Mouse (Mus musculus): Measurements from ENCODE around the gene Pitpnm3.

Gene Pitpnm3

GRCm38 (mm10) chr11:72151120-72151519 is 15.5 kb upstream of the Pitpnm3 start:
- Histone ChIP-seq H3K27me3 (ENCODE audit: control insufficient read depth, insufficient read depth, low read length, poor library complexity, severe bottlenecking) (no peaks in the 10 kb centered on the region), H3K36me3 (ENCODE audit: control insufficient read depth, insufficient read depth, low read length, poor library complexity, severe bottlenecking) (peaks cover 2% of the 10 kb centered on the region; the same call in 1 of the 2 replicates)
- no peak for DNase-seq (ENCODE audit: low read depth, low spot score)

- H3K36me3 ChIP-seq (ENCODE audit: control insufficient read depth, insufficient read depth, low read length, poor library complexity, severe bottlenecking), result no peaks in the 10 kb centered on the region
- no peak for DNase-seq (ENCODE audit: low read depth, low spot score)
- no peaks in the 10 kb centered on the region for H3K27me3 ChIP-seq (ENCODE audit: control insufficient read depth, insufficient read depth, low read length, poor library complexity, severe bottlenecking)
Measured at GRCm38 (mm10) chr11:72147910-72148309, 12.3 kb upstream of the Pitpnm3 start.

GRCm38 (mm10) chr11:72145877-72146248 is 10.3 kb upstream of the Pitpnm3 start:
- no peak for DNase-seq (ENCODE audit: low read depth, low spot score)
- no peaks in the 10 kb centered on the region for H3K36me3 ChIP-seq (ENCODE audit: control insufficient read depth, insufficient read depth, low read length, poor library complexity, severe bottlenecking)
- H3K27me3 ChIP-seq (ENCODE audit: control insufficient read depth, insufficient read depth, low read length, poor library complexity, severe bottlenecking), result no peaks in the 10 kb centered on the region

DNA sequence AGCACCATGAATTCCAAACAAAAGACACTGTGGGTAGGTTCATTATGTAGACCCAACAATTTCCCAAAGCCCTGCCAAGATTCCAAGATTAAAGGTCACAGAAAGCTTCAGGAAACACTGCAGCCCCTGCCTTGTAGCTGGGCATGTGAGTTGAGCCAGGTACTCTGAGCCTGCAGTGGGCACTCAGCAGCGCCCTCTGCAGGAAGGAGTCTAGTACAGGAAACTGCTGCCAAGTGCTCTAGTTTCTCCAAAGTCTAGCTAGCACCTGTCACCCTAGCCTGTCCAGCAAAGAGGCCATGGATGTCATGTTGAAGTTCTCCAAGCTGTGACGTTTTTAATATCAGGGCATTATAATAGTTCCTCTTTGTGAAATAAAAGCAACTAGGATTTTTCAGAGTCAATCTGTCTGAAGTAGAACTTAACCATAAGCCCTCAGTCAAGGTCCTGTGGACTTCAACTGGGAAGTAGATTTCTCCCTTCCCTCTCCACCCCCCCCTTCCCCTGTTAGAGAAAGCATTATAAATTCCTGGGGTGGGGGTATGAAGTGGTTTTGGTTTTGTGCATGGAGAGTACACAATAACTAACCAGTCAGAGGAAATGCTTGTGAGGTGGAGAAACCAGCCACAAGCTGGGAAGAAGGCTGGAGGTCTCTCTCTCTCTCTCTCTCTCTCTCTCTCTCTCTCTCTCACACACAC is 9.8 kb upstream of the Pitpnm3 start:
- DNase-seq (ENCODE audit: low read depth, low spot score), result peak; percentile 40
- no peaks in the 10 kb centered on the region for H3K27me3 ChIP-seq (ENCODE audit: control insufficient read depth, insufficient read depth, low read length, poor library complexity, severe bottlenecking)
- no peaks in the 10 kb centered on the region for H3K36me3 ChIP-seq (ENCODE audit: control insufficient read depth, insufficient read depth, low read length, poor library complexity, severe bottlenecking)

GRCm38 (mm10) chr11:72142889-72143288 is 7.3 kb upstream of the Pitpnm3 start:
- H3K27me3 ChIP-seq (ENCODE audit: control insufficient read depth, insufficient read depth, low read length, poor library complexity, severe bottlenecking), result no peaks in the 10 kb centered on the region; the same call in 1 of the 2 replicates
- H3K36me3 ChIP-seq (ENCODE audit: control insufficient read depth, insufficient read depth, low read length, poor library complexity, severe bottlenecking), result no peaks in the 10 kb centered on the region
- no peak for DNase-seq (ENCODE audit: low read depth, low spot score)

DNA sequence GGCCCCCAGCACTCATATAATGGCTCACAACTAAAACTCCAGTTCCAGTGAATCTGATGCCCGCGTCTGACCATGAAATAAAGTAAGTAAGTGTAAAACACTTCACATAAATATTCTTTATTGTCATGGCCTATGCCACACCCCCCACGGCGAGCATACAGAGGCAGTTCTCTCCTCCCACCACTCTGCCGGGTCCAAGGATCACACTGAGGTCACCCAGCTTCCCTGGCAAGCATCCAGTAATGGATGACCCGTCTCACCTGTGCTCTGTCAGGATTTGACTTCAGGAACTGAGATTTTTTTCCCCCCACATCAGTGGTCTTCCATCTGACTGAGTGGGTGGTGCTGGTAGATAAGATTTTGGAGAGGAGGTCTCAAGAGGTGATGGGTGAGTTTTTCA is 4.6 kb upstream of the Pitpnm3 start:
- DNase-seq (ENCODE audit: low read depth, low spot score), result no peak
- H3K27me3 ChIP-seq (ENCODE audit: control insufficient read depth, insufficient read depth, low read length, poor library complexity, severe bottlenecking), result no peaks in the 10 kb centered on the region; the same call in 1 of the 2 replicates
- H3K36me3 ChIP-seq (ENCODE audit: control insufficient read depth, insufficient read depth, low read length, poor library complexity, severe bottlenecking), result no peaks in the 10 kb centered on the region

DNA sequence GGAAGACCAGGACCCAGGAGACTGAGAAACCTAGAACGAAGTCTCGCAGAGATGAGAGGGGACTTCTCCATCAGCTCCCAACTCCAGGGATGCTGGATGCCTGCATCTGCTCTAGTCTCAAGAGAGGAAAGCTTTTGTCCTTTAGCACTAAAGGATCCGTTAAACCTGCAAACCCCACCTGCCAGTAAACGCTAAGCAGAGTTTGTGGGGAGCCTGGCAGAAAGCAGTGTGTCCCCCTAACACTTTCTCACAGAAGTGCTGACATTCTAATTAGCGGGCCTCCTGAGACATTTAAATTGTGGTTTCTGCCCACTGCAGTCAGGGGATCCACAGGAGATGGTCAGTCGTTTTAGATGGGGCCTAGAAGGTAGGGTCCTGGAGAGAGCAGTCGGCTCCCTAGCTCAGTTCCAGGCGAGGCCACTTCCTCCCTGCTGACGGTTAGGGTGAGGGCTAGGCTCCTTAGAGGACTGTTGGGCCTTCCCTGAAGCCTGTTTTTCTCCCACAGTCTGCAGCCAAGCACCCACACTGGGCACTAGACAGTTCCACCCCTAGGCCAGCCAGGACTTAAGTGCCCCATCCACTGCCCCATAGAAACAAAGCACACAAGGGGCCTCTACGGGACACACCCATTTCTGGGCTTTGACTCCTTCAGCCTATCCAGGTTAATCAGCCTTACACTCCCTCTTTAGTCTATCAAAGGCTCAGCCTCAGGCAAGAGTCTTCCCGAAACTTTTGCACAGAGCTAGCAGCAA is 829 bp upstream of the Pitpnm3 start:
- DNase-seq (ENCODE audit: low read depth, low spot score), result no peak
- peaks cover 3% of the 10 kb centered on the region; the same call in 1 of the 2 replicates for H3K27me3 ChIP-seq (ENCODE audit: control insufficient read depth, insufficient read depth, low read length, poor library complexity, severe bottlenecking)
- H3K36me3 ChIP-seq (ENCODE audit: control insufficient read depth, insufficient read depth, low read length, poor library complexity, severe bottlenecking), result no peaks in the 10 kb centered on the region

DNA sequence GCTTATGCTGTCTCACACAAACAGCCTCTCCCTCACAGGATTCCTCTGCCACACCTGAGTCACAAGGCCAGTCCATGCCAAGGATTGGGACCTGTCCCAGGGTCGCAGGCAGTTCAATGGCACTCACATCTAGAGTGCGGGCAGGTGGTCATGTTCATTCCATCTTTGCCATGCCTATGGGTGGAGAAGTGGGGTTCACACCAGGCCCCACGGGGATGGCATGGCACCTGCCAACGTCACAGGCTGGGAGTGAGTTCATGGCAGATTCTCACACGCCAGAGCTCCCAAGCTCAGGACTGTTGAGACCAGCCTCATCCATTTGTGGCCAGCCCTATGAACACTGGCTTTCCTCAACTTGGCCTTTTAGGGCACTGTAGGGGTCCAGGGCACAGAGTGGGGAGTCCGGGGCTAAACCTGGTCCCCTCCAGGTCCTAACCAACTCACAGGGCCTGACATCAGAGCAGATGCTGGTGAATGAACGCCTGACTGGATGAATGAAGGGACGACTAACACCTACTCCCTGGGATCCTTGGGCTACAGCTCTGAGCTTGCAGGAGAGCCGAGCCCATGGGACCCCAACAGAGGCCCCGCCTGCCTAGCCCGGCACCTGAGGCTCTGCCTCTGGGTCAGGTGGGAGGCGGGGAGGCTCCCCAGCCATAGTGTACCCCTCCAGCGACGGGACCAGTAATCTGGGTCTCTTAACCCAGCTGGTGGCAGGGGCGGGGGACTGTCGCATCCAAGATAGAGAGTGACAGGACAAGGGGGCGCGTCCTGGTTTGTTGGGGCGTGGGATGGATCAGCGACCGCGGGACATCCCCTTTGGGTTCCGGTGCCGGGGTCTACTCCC is 819 bp downstream of the Pitpnm3 start:
- Histone ChIP-seq H3K36me3 (ENCODE audit: control insufficient read depth, insufficient read depth, low read length, poor library complexity, severe bottlenecking) (no peaks in the 10 kb centered on the region), H3K27me3 (ENCODE audit: control insufficient read depth, insufficient read depth, low read length, poor library complexity, severe bottlenecking) (peaks cover 3% of the 10 kb centered on the region; the same call in 1 of the 2 replicates)
- DNase-seq (ENCODE audit: low read depth, low spot score), result no peak

GRCm38 (mm10) chr11:72133075-72133474 is 2.5 kb downstream of the Pitpnm3 start:
- 0 out of 2 replicates have a peak, but pooled peaks cover 3% of the 10 kb centered on the region for H3K27me3 ChIP-seq (ENCODE audit: control insufficient read depth, insufficient read depth, low read length, poor library complexity, severe bottlenecking)
- no peak for DNase-seq (ENCODE audit: low read depth, low spot score)

DNA sequence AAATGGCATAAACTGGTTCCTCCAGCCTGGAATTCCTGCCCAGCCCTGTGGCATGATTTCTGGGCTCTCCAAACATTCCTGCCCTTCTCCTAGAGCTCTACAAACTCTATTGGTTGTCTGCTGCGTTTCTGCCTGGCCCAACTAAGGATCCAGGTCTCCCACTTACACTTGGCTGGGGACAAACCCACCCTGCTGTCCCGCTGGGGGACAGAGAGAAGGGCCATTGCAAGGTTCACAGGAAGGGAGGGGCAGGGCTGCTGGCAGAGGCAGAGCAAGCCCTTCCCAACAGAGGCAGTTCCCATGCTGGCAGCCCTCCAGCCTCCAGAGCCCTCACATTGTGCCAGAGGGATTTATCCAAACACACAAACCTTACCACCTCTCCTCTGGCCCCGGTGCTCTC is 3.3 kb downstream of the Pitpnm3 start:
- no peaks in the 10 kb centered on the region for H3K36me3 ChIP-seq (ENCODE audit: control insufficient read depth, insufficient read depth, low read length, poor library complexity, severe bottlenecking)
- no peak for DNase-seq (ENCODE audit: low read depth, low spot score)

More at GRCm38 (mm10) chr11:72133075-72133474, 2.5 kb downstream of the Pitpnm3 start:
- H3K36me3 ChIP-seq (ENCODE audit: control insufficient read depth, insufficient read depth, low read length, poor library complexity, severe bottlenecking), result no peaks in the 10 kb centered on the region

DNA sequence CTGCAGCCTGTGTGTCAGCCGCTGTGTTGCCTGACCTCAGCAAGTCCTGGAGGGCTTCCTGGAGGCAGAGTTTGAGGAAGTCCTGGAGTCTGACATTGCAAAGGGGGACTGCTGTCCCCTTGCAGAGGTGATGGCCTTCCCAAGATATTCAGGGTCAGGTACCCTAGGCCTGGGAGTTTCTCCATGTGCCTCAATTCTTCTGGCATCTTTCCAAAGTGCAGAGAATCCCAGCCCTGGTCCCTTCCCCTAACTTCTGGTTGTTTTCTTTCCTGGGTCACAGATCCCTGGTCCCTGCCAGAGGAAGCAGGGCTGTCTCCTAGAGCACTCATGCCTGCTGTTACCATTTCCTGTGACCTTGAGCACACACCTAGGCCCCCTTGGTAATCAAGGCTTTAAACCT is 3.9 kb downstream of the Pitpnm3 start:
- Histone ChIP-seq H3K36me3 (ENCODE audit: control insufficient read depth, insufficient read depth, low read length, poor library complexity, severe bottlenecking) (no peaks in the 10 kb centered on the region), H3K27me3 (ENCODE audit: control insufficient read depth, insufficient read depth, low read length, poor library complexity, severe bottlenecking) (0 out of 2 replicates have a peak, but pooled peaks cover 3% of the 10 kb centered on the region)
- DNase-seq (ENCODE audit: low read depth, low spot score), result no peak

More for the DNA sequence above, 3.3 kb downstream of the Pitpnm3 start:
- H3K27me3 ChIP-seq (ENCODE audit: control insufficient read depth, insufficient read depth, low read length, poor library complexity, severe bottlenecking), result 0 out of 2 replicates have a peak, but pooled peaks cover 3% of the 10 kb centered on the region

GRCm38 (mm10) chr11:72130905-72131304 is 4.7 kb downstream of the Pitpnm3 start:
- no peak for DNase-seq (ENCODE audit: low read depth, low spot score)
- Histone ChIP-seq H3K27me3 (ENCODE audit: control insufficient read depth, insufficient read depth, low read length, poor library complexity, severe bottlenecking) (0 out of 2 replicates have a peak, but pooled peaks cover 3% of the 10 kb centered on the region), H3K36me3 (ENCODE audit: control insufficient read depth, insufficient read depth, low read length, poor library complexity, severe bottlenecking) (no peaks in the 10 kb centered on the region)

- H3K36me3 ChIP-seq (ENCODE audit: control insufficient read depth, insufficient read depth, low read length, poor library complexity, severe bottlenecking), result no peaks in the 10 kb centered on the region
- DNase-seq (ENCODE audit: low read depth, low spot score), result no peak
- 0 out of 2 replicates have a peak, but pooled peaks cover 3% of the 10 kb centered on the region for H3K27me3 ChIP-seq (ENCODE audit: control insufficient read depth, insufficient read depth, low read length, poor library complexity, severe bottlenecking)
Measured at GRCm38 (mm10) chr11:72130472-72130871, 5.1 kb downstream of the Pitpnm3 start.

GRCm38 (mm10) chr11:72130021-72130420 is 5.6 kb downstream of the Pitpnm3 start:
- DNase-seq (ENCODE audit: low read depth, low spot score), result no peak
- 0 out of 2 replicates have a peak, but pooled peaks cover 3% of the 10 kb centered on the region for H3K27me3 ChIP-seq (ENCODE audit: control insufficient read depth, insufficient read depth, low read length, poor library complexity, severe bottlenecking)
- H3K36me3 ChIP-seq (ENCODE audit: control insufficient read depth, insufficient read depth, low read length, poor library complexity, severe bottlenecking), result no peaks in the 10 kb centered on the region
